Mouse (Mus musculus) stomach, postnatal 0 days (tissue): Measurements from ENCODE around the gene Cypt2. TPM values are rescaled to one million over a fixed set of nuclear protein-coding genes. Genes with fewer than 3 reads are reported as not detected.
"Not testable (repeated sequence)": the region's sequence is repeated elsewhere in the genome, so short reads cannot be mapped to it uniquely, and the experiment has no call there.

Experiments used
- ATAC-seq: fragments of 200-750 bp; cut with Nextera tagmentation; 2 replicates; pipeline ENCODE4 v1.8.0; 2017; ENCODE audit not compliant: low FRiP score, low TSS enrichment
- DNase-seq: peaks from one replicate; pipeline ENCODE4 v3.0.0-alpha.2; 2016; ENCODE audit warnings: low spot score
- H3K27ac ChIP-seq: fragments of 300-500 bp; sonication (generic); replicated peaks from 2 replicates; pipeline ENCODE4 v1.5.1; 2014; ENCODE audit warnings: mild to moderate bottlenecking, control low read depth
- H3K27me3 ChIP-seq: fragments of 300-500 bp; sonication (generic); 2 replicates; pipeline ENCODE4 v1.6.1; 2014; ENCODE audit warnings: low read length; ENCODE audit not compliant: control insufficient read depth, insufficient read depth
- H3K36me3 ChIP-seq: fragments of 300-500 bp; sonication (generic); 2 replicates; pipeline ENCODE4 v1.6.1; 2014; ENCODE audit warnings: low read length, mixed read lengths; ENCODE audit not compliant: control insufficient read depth, insufficient read depth
- H3K4me1 ChIP-seq: fragments of 300-500 bp; sonication (generic); replicated peaks from 2 replicates; pipeline ENCODE4 v1.6.1; 2014; ENCODE audit warnings: antibody characterized with exemption; ENCODE audit not compliant: control insufficient read depth, insufficient read depth
- H3K4me2 ChIP-seq: fragments of 300-500 bp; sonication (generic); replicated peaks from 2 replicates; pipeline ENCODE4 v1.6.1; 2014; ENCODE audit warnings: low read depth, mild to moderate bottlenecking, control low read depth, moderate library complexity
- H3K4me3 ChIP-seq: fragments of 300-500 bp; sonication (generic); 2 replicates; pipeline ENCODE4 v1.5.1; 2014; ENCODE audit warnings: low read depth, low read length, control low read depth
- H3K9ac ChIP-seq: fragments of 300-500 bp; sonication (generic); 2 replicates; pipeline ENCODE4 v1.6.1; 2014; ENCODE audit warnings: mild to moderate bottlenecking, low read length, control low read depth, mixed read lengths
- H3K9me3 ChIP-seq: fragments of 300-500 bp; sonication (generic); 2 replicates; pipeline ENCODE4 v1.6.1; 2016; ENCODE audit warnings: low read length; ENCODE audit not compliant: control insufficient read depth
- CTCF ChIP-seq: IDR thresholded peaks from 2 replicates; pipeline ENCODE4 v1.5.1; 2016; ENCODE audit warnings: antibody characterized with exemption, low read depth, mild to moderate bottlenecking, moderate library complexity
- EP300 ChIP-seq: optimal IDR thresholded peaks from 2 replicates; pipeline ENCODE3; 2016; ENCODE audit warnings: antibody characterized with exemption
- WGBS: fragments of 180-500 bp; shearing (Covaris S2); extraction: QIAGEN DNeasy Blood & Tissue Kit; methylation state at CpG from one replicate; pipeline ENCODE4 v1.1.7; 2014; 5-methylcytosine and 5-hydroxymethylcytosine counted together
- polyA plus RNA-seq: library from polyadenylated mRNA; unstranded; fragments of >200 nt; fragmentation: Nextera tagmentation; extraction: Ambion mirVana; gene quantifications from 2 replicates; pipeline ENCODE4 v1.2.1, GENCODE M21; 2015

Cypt2 gene
- polyA plus RNA-seq = not detected in 2 replicates

- 83% methylated on average over 4 of the region's 4 CpGs for WGBS
- not testable (repeated sequence) for H3K36me3 ChIP-seq, DNase-seq, ATAC-seq, H3K4me2 ChIP-seq, H3K9ac ChIP-seq, H3K4me3 ChIP-seq, H3K27ac ChIP-seq, H3K4me1 ChIP-seq, H3K9me3 ChIP-seq, H3K27me3 ChIP-seq
Observed at GRCm38 (mm10) chrX:105499472-105499871, at the start of gene Cypt2. TSS of gene Cypt2 (plus strand) at chrX:105499772.

- WGBS = 46% methylated on average over 6 of the region's 6 CpGs
- Histone ChIP-seq H3K9ac (no peak overlapping the region), H3K4me1 (no peaks in the 10 kb centered on the region), H3K4me3 (no peak overlapping the region), H3K27ac (no peak overlapping the region), H3K36me3 (no peaks in the 10 kb centered on the region), H3K9me3 (no peaks in the 10 kb centered on the region), H3K27me3 (no peaks in the 10 kb centered on the region), H3K4me2 (no peak overlapping the region)
- DNase-seq = no peak
- no peak for ATAC-seq
- no peak for TF ChIP-seq EP300
- no peak for TF ChIP-seq CTCF
Observed at GRCm38 (mm10) chrX:105546234-105546633, 46.7 kb downstream of the Cypt2 start.
